Mouse (Mus musculus) adrenal gland, adult 18-20 months (tissue): ENCODE results near the gene Serpinb1c. TPM values are rescaled to one million over a fixed set of nuclear protein-coding genes. Genes with fewer than 3 reads are reported as not detected.

Experiments
- total RNA-seq, 2 experiments: library from RNA; stranded (reverse); gene quantifications; 1 replicate in 1 of 2; 2 replicates in 1 of 2; pipeline ENCODE4 v1.2.3; 2021

Gene Serpinb1c
- total RNA-seq, 2 experiments from 2014 or later, result not detected

Other genes with a start within 250 kb of the Serpinb1c start
- under 1 TPM in 1 of 2 experiments, not detected in 1; 0.26 TPM for gene Mylk4, start 114.3 kb downstream of the Serpinb1c start, total RNA-seq
- 10 to 100 TPM; 28.0 to 54.6 TPM for gene Wrnip1, start 96.2 kb downstream of the Serpinb1c start, total RNA-seq
- gene D930007J09Rik, start 95.4 kb downstream of the Serpinb1c start, total RNA-seq, result not detected
- gene Serpinb1a, start 47.0 kb downstream of the Serpinb1c start, total RNA-seq, result 100 to 1,000 TPM in 1 of 2 experiments, 1 to 10 TPM in 1; 4.3 to 134 TPM
- 10 to 100 TPM in 1 of 2 experiments, 1 to 10 TPM in 1; 9.1 to 23.9 TPM for gene Serpinb6b, start 67.0 kb upstream of the Serpinb1c start, total RNA-seq
- gene Serpinb9, start 105.0 kb upstream of the Serpinb1c start, total RNA-seq, result 10 to 100 TPM; 18.6 to 19.3 TPM
- gene Serpinb9b, start 129.2 kb upstream of the Serpinb1c start, total RNA-seq, result under 1 TPM in 1 of 2 experiments, not detected in 1; 0.10 TPM
- gene Serpinb1b, start 180.4 kb upstream of the Serpinb1c start, total RNA-seq, result under 1 TPM in 1 of 2 experiments, not detected in 1; 0.30 TPM